Mouse (Mus musculus) ES-E14 (cell line): ENCODE results near the gene Hras.

Source experiments
- CHD2 ChIP-seq: IDR thresholded peaks from 2 replicates; pipeline ENCODE4 v1.6.1; 2014; ENCODE audit warnings: mild to moderate bottlenecking, low read depth, low read length, inconsistent platforms
- HCFC1 ChIP-seq: IDR thresholded peaks from 2 replicates; pipeline ENCODE4 v1.6.1; 2012; ENCODE audit warnings: low read length, inconsistent platforms, borderline replicate concordance; ENCODE audit not compliant: insufficient read depth
- MAFK ChIP-seq: IDR thresholded peaks from 2 replicates; pipeline ENCODE4 v1.6.1; 2014; ENCODE audit warnings: mild to moderate bottlenecking, low read depth, low read length, inconsistent platforms; ENCODE audit not compliant: insufficient read depth
- ZC3H11A ChIP-seq: IDR thresholded peaks from 2 replicates; pipeline ENCODE4 v1.6.1; 2012; ENCODE audit warnings: low read depth, mild to moderate bottlenecking, inconsistent platforms, low read length, borderline replicate concordance
- ZNF384 ChIP-seq: IDR thresholded peaks from 2 replicates; pipeline ENCODE4 v1.6.1; 2012; ENCODE audit warnings: low read depth, low read length, inconsistent platforms

DNA sequence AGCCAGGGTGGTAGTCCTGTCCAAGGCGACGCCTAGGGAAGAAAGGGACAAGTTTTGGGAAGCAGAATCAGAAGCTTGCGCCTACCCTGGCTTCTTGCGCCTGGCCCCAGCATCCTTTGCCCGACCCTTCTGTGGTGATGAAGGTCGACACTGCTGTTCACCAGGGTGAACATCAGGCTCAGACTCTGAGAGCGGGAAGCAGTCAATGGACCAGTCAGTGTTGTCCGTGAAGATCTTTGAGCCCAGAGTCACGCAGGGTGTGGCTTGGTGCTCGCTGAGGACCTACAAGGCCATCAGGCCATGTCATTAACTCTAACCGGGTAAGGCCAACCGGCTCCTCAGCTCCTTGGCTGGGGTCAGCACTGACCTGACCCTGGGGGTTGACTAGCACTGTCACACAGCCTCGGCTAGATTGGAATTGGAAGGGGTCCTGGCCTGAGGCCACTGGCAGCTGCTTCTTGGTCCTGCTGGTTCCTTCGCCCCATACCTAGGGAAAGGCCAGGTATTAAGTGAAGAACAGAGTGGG, 16.9 kb upstream of the Hras start:
- TF ChIP-seq MAFK (no peak), CHD2 (no peak), ZC3H11A (no peak), HCFC1 (no peak), ZNF384 (no peak)
